Mouse (Mus musculus) hindbrain, embryonic 10.5 days (tissue): ENCODE data around the gene Tmem102. TPM values are rescaled to one million over a fixed set of nuclear protein-coding genes. Genes with fewer than 3 reads are reported as not detected.
A peak's percentile ranks its signal among the peaks of the same experiment; 100 is the strongest.

Experiments used
- DNase-seq: peaks from one replicate; pipeline ENCODE4 v3.0.0-alpha.2; 2017; ENCODE audit warnings: low spot score
- H3K27ac ChIP-seq: fragments of 300-500 bp; sonication (generic); 2 replicates; pipeline ENCODE4 v1.5.1; 2016; ENCODE audit warnings: mild to moderate bottlenecking, moderate library complexity
- H3K27me3 ChIP-seq: fragments of 300-500 bp; sonication (generic); 2 replicates; pipeline ENCODE4 v1.6.1; 2016; ENCODE audit warnings: mild to moderate bottlenecking; ENCODE audit not compliant: poor library complexity, insufficient read depth, severe bottlenecking
- H3K36me3 ChIP-seq: fragments of 300-500 bp; sonication (generic); 2 replicates; pipeline ENCODE4 v1.6.1; 2016; ENCODE audit warnings: mild to moderate bottlenecking, moderate library complexity
- H3K4me1 ChIP-seq: fragments of 300-500 bp; sonication (generic); replicated peaks from 2 replicates; pipeline ENCODE4 v1.6.1; 2016; ENCODE audit warnings: mild to moderate bottlenecking
- H3K4me3 ChIP-seq: fragments of 300-500 bp; sonication (generic); 2 replicates; pipeline ENCODE4 v1.5.1; 2016; ENCODE audit warnings: mild to moderate bottlenecking, moderate library complexity
- H3K9me3 ChIP-seq: fragments of 300-500 bp; sonication (generic); 2 replicates; pipeline ENCODE4 v1.6.1; 2016; ENCODE audit warnings: mild to moderate bottlenecking, moderate library complexity
- WGBS: fragments of 180-500 bp; shearing (Covaris S2); methylation state at CpG from one replicate; pipeline ENCODE4 v1.1.7; 2016; 5-methylcytosine and 5-hydroxymethylcytosine counted together
- polyA plus RNA-seq: library from polyadenylated mRNA; unstranded; fragments of >200 nt; fragmentation: Nextera tagmentation; extraction: Ambion mirVana; gene quantifications from 2 replicates; pipeline ENCODE4 v1.2.1, GENCODE M21; 2016

Gene Tmem102
- polyA plus RNA-seq, 1 experiment from 2014 or later, result 1.3 TPM

DNA sequence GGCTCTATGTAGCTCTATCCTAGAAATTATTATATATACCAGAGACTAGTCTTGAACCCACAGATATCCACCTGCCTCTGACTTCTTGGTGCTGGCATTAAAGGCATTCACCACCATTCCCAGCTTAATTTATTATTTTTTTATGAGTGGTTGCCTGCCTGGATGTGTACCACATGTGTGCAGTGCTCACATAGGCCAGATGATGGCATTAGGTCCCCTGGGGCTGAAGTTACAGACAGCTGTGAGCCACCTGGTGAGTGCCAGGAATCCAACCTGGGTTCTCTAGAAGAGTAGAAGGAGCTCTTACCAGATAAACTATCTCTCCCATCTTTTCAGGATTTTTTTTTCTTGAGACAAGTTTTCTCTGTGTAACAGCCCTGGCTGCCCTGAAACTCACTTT is 4.9 kb upstream of the Tmem102 start:
- peaks cover 4% of the 10 kb centered on the region; the same call in 1 of the 2 replicates for H3K9me3 ChIP-seq
- H3K36me3 ChIP-seq, result no peaks in the 10 kb centered on the region
- H3K27ac ChIP-seq, result no peak overlapping the region
- H3K27me3 ChIP-seq, result peaks cover 22% of the 10 kb centered on the region
- H3K4me3 ChIP-seq, result no peak overlapping the region
- no peak for DNase-seq
- H3K4me1 ChIP-seq, result no peaks in the 10 kb centered on the region

DNA sequence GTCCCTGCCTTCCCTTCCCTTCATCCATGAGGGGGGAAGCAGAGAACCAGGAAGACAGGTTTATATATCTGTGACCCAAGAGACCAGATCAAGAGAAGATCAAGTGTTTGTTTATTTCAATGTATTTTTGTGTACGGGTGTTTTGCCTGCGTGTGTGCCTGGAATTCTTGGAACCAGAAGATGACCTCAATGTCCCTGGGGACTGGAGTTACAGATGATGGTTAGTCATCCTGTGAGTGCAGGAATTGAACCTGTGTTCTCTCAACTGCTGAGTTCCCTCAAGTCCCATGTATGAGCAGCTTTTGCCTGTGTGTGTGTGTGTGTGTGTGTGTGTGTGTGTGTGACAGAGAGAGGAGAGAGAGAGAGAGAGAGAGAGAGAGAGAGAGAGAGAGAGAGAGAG is 2.2 kb upstream of the Tmem102 start:
- H3K36me3 ChIP-seq, result no peaks in the 10 kb centered on the region
- peaks cover 25% of the 10 kb centered on the region for H3K4me1 ChIP-seq
- peaks cover 4% of the 10 kb centered on the region; the same call in 1 of the 2 replicates for H3K9me3 ChIP-seq
- H3K4me3 ChIP-seq, result no peak overlapping the region
- H3K27ac ChIP-seq, result no peak overlapping the region
- H3K27me3 ChIP-seq, result peaks cover 48% of the 10 kb centered on the region
- 82% methylated on average over 2 of the region's 2 CpGs for WGBS
- no peak for DNase-seq

DNA sequence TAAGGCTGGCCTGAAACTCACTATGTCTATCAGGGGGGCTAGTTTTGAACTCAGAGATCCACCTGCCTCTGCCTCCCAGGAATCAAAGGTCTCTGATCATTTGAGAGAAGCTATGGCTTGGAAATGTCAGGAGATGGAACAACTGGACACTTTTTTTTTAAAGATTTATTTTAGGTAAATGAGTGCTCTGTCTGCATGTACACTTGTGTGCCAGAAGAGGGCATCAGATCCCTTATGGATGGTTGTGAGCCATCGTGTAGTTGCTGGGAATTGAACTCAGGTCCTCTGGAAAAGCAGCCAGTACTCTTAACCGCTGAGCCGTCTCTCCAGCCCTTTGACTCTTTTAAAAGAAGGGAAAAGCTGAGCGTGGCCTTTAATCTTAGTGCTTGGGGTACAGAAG is 954 bp upstream of the Tmem102 start:
- no peak overlapping the region for H3K27ac ChIP-seq
- H3K4me1 ChIP-seq, result peaks cover 38% of the 10 kb centered on the region
- WGBS, result 83% methylated on average over 4 of the region's 4 CpGs
- no peaks in the 10 kb centered on the region for H3K36me3 ChIP-seq
- peaks cover 61% of the 10 kb centered on the region for H3K27me3 ChIP-seq
- H3K4me3 ChIP-seq, result no peak overlapping the region
- no peak for DNase-seq
- H3K9me3 ChIP-seq, result peaks cover 4% of the 10 kb centered on the region; the same call in 1 of the 2 replicates

DNA sequence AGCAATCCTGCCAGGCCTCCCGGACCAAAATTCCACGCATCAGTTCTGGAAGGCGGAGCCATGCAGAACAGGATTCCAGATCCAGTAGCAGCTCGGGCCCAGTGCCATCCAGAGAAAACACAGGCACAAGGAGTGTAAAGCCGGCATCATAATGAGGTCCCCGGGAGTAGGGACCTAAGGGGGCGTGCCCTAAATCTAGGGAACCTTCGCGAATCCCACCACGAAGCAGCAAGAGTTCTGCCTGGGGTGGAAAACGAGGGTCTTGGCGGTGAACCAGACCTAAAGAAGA is 828 bp downstream of the Tmem102 start:
- no peak overlapping the region for H3K27ac ChIP-seq
- 5% methylated on average over 12 of the region's 12 CpGs for WGBS
- peaks cover 79% of the 10 kb centered on the region for H3K27me3 ChIP-seq
- no peaks in the 10 kb centered on the region for H3K36me3 ChIP-seq
- H3K4me3 ChIP-seq, result peak overlapping the region; percentile 66
- H3K4me1 ChIP-seq, result peaks cover 55% of the 10 kb centered on the region
- H3K9me3 ChIP-seq, result peaks cover 4% of the 10 kb centered on the region; the same call in 1 of the 2 replicates
- no peak for DNase-seq

DNA sequence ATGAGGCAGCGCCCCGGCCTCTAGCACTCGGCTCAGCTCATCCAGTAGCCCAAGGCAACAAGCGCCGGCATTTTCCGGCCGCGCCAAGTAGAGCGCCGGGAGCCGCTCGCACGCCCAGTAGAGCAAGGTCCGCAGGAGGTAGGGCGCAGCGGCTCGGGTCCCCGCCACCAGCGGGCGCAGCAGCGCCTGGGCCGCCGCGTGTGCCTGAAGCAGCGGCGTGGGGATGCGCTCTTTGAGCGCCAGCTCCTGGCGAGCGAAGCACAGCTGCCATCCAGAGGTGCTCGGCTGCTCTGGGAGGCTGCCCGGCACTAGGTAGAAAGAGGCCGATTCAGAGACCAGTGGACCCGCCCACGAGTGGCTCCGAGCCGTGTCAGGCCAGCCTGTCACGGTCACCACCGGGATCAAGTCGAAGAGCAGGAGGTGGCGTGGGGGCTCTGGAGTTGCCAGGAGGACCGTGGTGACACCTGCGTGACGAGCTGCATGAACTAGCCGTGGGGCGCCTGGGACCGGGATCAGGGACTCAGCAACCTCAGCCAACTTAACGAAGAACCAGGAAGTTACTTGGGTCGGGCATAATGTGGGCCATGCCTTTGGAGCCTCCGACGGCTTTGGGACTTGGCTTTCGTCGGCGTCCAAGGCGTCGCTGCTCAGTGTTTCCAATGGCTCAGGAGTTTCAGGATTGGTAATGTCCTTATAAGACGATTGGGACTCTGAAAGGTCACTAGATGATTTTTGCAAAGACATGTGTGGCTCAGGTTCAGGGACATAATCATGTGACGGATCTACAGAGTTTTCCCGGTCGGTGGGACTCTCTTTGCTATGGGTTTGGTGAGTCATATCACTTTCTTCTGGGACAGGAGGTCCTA is 1.4 kb downstream of the Tmem102 start:
- H3K27me3 ChIP-seq, result peaks cover 84% of the 10 kb centered on the region
- H3K4me3 ChIP-seq, result peak overlapping the region; percentile 66
- peak; percentile 74 for DNase-seq
- WGBS, result 2% methylated on average over 60 of the region's 60 CpGs
- peaks cover 4% of the 10 kb centered on the region; the same call in 1 of the 2 replicates for H3K9me3 ChIP-seq
- peaks cover 61% of the 10 kb centered on the region for H3K4me1 ChIP-seq
- peak overlapping the region; percentile 72 for H3K27ac ChIP-seq
- no peaks in the 10 kb centered on the region for H3K36me3 ChIP-seq

DNA sequence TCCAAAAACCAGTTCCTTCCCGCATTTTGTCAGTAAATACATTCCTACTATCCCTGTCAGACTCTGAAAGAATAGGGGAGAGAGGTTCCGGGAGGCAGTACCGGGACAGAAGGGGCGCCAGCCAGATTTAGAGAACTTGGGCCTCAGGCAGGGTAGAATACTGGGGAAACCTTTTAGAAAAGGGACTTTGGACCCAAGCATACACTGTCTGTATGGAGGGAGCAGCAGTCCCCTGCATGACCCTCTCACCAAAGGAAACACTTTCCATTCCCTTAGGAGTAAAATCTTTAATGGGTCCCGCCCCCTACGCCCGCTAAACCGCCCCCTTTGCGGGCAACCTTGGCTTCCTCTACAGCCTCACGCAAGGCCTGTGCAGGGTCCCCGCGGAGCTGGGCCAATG is 2.1 kb downstream of the Tmem102 start:
- Histone ChIP-seq H3K27ac (peak overlapping the region; percentile 72), H3K27me3 (peaks cover 91% of the 10 kb centered on the region), H3K36me3 (no peaks in the 10 kb centered on the region), H3K4me3 (peak overlapping the region; percentile 66), H3K4me1 (peaks cover 67% of the 10 kb centered on the region), H3K9me3 (peaks cover 4% of the 10 kb centered on the region; the same call in 1 of the 2 replicates)
- DNase-seq, result no peak
- WGBS, result 3% methylated on average over 12 of the region's 12 CpGs

DNA sequence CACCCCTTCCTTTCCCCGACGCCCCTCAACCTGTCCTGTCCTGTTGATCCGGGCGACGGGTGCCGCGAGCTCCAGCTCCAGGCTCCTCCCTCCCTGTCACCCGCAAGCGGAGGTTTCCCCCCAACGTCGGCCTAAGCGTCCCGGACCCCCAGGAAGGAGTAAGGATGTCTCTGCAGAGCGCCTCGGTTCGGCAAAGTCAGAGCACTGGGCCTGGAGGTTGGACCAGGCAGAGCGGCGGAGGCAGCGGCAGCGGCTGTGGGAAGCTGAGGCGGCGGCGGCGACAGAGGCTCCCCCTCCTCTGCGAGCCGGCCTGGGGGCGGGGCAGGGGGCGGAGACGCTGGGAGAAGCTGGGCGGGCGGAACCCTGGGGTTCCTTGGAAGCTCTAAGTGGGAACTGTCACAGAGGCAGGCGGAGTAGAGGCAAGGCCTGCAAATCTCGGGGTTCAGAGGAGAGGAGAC is 2.7 kb downstream of the Tmem102 start:
- no peaks in the 10 kb centered on the region for H3K36me3 ChIP-seq

DNA sequence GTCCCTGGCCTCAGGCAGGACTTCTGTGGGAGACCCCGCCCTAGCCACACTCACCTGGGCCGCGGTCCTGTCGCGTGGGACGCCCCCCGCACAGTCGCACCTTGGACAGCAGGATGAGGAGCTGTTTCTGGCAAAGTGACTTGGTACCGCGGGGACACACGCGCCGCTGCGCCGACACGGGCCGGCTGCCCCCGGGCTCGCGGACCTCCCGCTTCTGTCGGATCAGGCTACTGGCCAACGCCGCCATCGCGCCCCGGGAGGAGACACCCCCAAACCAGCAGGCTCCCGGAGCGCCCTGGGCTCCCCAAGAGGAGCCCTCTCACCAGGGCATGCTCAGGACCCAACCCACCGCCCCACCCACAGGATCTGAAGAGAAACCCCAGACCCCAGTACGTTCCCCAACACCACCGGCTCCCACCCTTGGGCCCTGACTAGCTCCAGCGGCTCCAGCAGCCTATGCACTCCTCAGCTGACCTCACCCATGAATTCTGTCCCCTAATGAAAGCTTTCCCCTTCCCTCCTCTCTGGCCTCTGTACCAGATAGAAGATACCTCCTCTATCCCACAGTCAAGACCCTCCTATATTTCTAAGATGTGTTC is 3.9 kb downstream of the Tmem102 start, which contains the start of gene Fgf11:
TSS of gene Fgf11 (minus strand) at position 479 of the 599 bp plus-strand sequence.
- WGBS, result 1% methylated on average over 33 of the region's 33 CpGs
- DNase-seq, result peak; percentile 30
- H3K4me3 ChIP-seq, result peak within 1 kb of the TSS; percentile 66
- peaks cover 99% of the 10 kb centered on the region for H3K27me3 ChIP-seq
- H3K36me3 ChIP-seq, result no peaks in the 10 kb centered on the region
- peaks cover 2% of the 10 kb centered on the region; the same call in 1 of the 2 replicates for H3K9me3 ChIP-seq
- peaks cover 71% of the 10 kb centered on the region for H3K4me1 ChIP-seq
- H3K27ac ChIP-seq, result peak within 1 kb of the TSS; percentile 96

More for the DNA sequence above, 2.7 kb downstream of the Tmem102 start:
- Histone ChIP-seq H3K4me1 (peaks cover 71% of the 10 kb centered on the region), H3K9me3 (peaks cover 4% of the 10 kb centered on the region; the same call in 1 of the 2 replicates), H3K4me3 (peak overlapping the region; percentile 66), H3K27me3 (peaks cover 97% of the 10 kb centered on the region), H3K27ac (peak overlapping the region; percentile 82)
- DNase-seq, result peak; percentile 80
- under 1% methylated on average over 33 of the region's 33 CpGs for WGBS

DNA sequence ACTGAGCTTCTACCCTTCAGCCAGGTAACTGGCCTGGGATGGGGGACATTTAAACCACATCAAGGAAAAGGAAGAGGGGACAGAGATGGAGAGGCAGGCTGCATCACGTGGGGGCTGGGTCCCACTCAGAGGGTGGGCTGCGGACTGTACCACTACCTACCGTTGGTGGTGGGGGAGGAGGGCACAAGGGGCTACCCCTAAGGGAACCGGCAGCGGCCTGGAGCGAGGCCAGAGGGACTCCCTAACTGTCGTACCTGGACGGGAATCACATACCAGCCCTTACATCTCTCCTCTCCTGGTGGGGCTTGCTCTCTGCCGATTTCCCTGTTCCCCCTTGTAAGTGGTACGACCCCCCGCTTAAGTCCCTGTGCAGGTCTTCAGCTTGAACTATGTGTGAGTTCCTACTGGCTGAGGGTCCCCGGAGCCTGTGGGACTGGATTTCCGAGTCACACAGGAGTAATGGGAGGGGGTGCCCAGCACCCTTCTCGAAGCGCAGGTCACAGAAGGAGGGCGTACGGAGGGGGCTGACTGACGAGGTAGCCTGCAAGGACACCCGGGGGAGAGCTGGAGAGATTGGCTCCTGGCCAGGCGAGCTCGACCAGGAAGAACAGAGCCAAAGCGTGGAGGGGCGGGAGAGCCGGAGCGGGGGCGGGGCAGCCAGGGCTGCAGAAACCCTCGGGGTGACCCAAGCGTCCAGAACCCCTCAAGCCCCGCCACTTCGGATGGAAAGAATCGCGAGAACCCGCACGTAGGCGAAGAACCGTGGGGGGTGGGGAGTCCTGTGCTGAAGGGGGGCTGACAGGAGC is 4.8 kb downstream of the Tmem102 start:
- Histone ChIP-seq H3K27me3 (peaks cover 99% of the 10 kb centered on the region), H3K4me1 (peaks cover 77% of the 10 kb centered on the region), H3K27ac (peak overlapping the region; percentile 96), H3K4me3 (peak overlapping the region; percentile 66), H3K9me3 (no peaks in the 10 kb centered on the region), H3K36me3 (no peaks in the 10 kb centered on the region)
- peak; percentile 86 for DNase-seq
- WGBS, result under 1% methylated on average over 36 of the region's 36 CpGs

DNA sequence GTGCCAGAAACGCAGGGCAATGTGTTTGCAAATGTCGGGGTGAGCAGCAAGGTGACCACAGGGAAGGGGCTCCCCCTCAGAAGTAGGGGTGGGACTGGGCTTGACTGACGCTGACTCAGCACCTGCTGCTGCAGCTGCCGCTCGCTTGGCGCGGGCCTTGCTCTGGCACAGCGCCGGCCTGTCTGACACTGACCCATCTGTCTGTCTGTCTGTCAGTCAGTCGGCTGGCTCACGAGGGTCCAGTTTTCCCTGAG is 5.4 kb downstream of the Tmem102 start:
- peaks cover 81% of the 10 kb centered on the region for H3K4me1 ChIP-seq
- no peaks in the 10 kb centered on the region for H3K9me3 ChIP-seq
- peak overlapping the region; percentile 66 for H3K4me3 ChIP-seq
- no peaks in the 10 kb centered on the region for H3K36me3 ChIP-seq
- H3K27ac ChIP-seq, result peak overlapping the region; percentile 96
- 1% methylated on average over 11 of the region's 11 CpGs for WGBS
- no peak for DNase-seq
- peaks cover 96% of the 10 kb centered on the region for H3K27me3 ChIP-seq

DNA sequence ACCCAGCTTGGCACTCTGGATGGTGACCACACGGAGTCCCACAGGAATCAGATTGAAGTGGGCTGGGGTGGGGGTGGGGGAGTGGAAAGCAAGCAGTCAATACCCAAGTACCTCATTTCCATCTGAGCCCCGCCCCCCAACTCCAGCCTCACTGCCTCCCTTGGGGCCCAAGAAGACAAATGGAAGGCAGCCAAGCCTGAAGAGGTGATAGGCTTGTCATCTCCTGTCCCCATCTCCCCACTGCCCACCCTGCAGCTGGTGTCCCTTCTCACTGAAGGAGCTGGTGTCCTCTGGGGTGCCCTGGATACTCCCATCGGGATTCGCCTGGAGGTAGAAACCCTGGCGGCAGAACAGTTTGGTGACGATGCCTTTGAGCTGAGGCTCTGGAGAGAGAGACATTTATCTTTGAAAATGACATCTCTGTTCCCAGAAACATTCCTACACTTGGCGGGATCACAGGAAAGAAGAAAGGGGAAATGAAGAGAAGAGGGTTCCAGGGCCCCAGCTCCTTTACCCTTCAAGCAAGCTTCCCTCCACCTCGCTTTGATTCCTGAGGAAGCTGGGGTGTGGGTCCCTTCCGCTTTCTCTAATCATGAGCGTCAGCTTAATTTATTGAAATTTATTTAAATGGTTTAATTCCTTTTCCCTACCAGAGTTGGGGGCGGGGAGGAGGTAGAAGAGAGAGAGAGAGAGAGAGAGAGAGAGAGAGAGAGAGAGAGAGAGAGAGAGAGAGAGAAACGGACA is 5.9 kb downstream of the Tmem102 start:
- peak; percentile 66 for DNase-seq
- 18% methylated on average over 12 of the region's 12 CpGs for whole genome bisulfite sequencing

DNA sequence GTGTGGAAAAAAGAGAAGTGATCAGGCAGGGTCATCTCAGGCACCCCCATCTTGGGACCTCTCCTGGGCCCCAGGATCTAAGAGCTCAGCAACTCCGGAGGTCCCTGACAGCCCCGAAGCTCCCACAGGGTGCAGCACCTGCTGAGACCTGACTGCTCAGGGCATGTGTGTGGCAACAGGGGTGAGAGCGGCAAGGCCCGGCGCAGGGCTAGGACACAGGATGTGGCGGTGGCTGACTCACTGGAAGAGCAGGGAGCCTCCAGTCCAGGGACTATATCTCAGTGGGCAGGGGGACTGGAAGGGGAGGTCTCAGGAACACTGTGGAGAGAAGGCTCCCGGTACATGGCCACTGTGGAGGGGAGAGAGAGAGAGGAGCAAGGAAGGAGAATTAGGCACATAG is 7.5 kb downstream of the Tmem102 start:
- 78% methylated on average over 7 of the region's 7 CpGs for WGBS
- Histone ChIP-seq H3K27ac (no peak overlapping the region), H3K4me1 (peaks cover 60% of the 10 kb centered on the region), H3K36me3 (no peaks in the 10 kb centered on the region), H3K27me3 (peaks cover 91% of the 10 kb centered on the region), H3K4me3 (no peak overlapping the region), H3K9me3 (no peaks in the 10 kb centered on the region)
- no peak for DNase-seq

More for the DNA sequence above, 5.9 kb downstream of the Tmem102 start:
- Histone ChIP-seq H3K4me1 (peaks cover 77% of the 10 kb centered on the region), H3K36me3 (no peaks in the 10 kb centered on the region), H3K9me3 (no peaks in the 10 kb centered on the region), H3K27ac (peak overlapping the region; percentile 96), H3K4me3 (peak overlapping the region; percentile 66), H3K27me3 (peaks cover 91% of the 10 kb centered on the region)
